Mouse (Mus musculus) midbrain, embryonic 14.5 days (tissue): ENCODE measurements at regions not wholly inside any gene's neighbourhood (a gene's known extent, or its start where the extent isn't known, plus 50 kb on each side); places are given as distances from the start of the nearest gene placed in this dataset.

Experiments
- ATAC-seq: fragments of 200-750 bp; cut with Nextera tagmentation; 2 replicates; pipeline ENCODE4 v1.8.0; 2017; ENCODE audit warnings: moderate number of reproducible peaks, moderate library complexity; ENCODE audit not compliant: low FRiP score, low TSS enrichment
- DNase-seq: peaks from one replicate; pipeline ENCODE4 v3.0.0-alpha.2; 2015
- H3K27ac ChIP-seq: fragments of 300-500 bp; sonication (generic); replicated peaks from 2 replicates; pipeline ENCODE4 v1.5.1; 2014; ENCODE audit warnings: mild to moderate bottlenecking, low read depth, low read length, moderate library complexity
- H3K27me3 ChIP-seq: fragments of 300-500 bp; sonication (generic); 2 replicates; pipeline ENCODE4 v1.6.1; 2014; ENCODE audit warnings: low read length, control low read depth, mixed read lengths; ENCODE audit not compliant: control insufficient read depth, insufficient read depth
- H3K36me3 ChIP-seq: fragments of 300-500 bp; sonication (generic); 2 replicates; pipeline ENCODE4 v1.6.1; 2014; ENCODE audit warnings: low read length, control low read depth; ENCODE audit not compliant: control insufficient read depth, insufficient read depth
- H3K4me1 ChIP-seq: fragments of 300-500 bp; sonication (generic); 2 replicates; pipeline ENCODE4 v1.6.1; 2014; ENCODE audit warnings: mild to moderate bottlenecking, antibody characterized with exemption, low read length, control low read depth; ENCODE audit not compliant: control insufficient read depth, insufficient read depth
- H3K4me2 ChIP-seq: fragments of 300-500 bp; sonication (generic); 2 replicates; pipeline ENCODE4 v1.6.1; 2014; ENCODE audit warnings: mild to moderate bottlenecking, low read length, moderate library complexity
- H3K4me3 ChIP-seq: fragments of 300-500 bp; sonication (generic); replicated peaks from 2 replicates; pipeline ENCODE4 v1.5.1; 2014; ENCODE audit warnings: low read depth, low read length
- H3K9ac ChIP-seq: fragments of 300-500 bp; sonication (generic); replicated peaks from 2 replicates; pipeline ENCODE4 v1.6.1; 2014; ENCODE audit warnings: mild to moderate bottlenecking, low read length, moderate library complexity
- H3K9me3 ChIP-seq: fragments of 300-500 bp; sonication (generic); 2 replicates; pipeline ENCODE4 v1.6.1; 2016; ENCODE audit warnings: low read length, control low read depth, mixed read lengths; ENCODE audit not compliant: control insufficient read depth
- WGBS: fragments of 180-500 bp; shearing (Covaris S2); extraction: QIAGEN DNeasy Blood & Tissue Kit; methylation state at CpG from one replicate; pipeline ENCODE4 v1.1.7; 2014; 5-methylcytosine and 5-hydroxymethylcytosine counted together

GRCm38 (mm10) chr5:119139336-119139735, 531.1 kb upstream of the Tbx3 start:
- no peak for ATAC-seq
- Histone ChIP-seq H3K36me3 (no peaks in the 10 kb centered on the region), H3K4me2 (no peak overlapping the region), H3K9me3 (no peaks in the 10 kb centered on the region), H3K4me3 (no peak overlapping the region), H3K4me1 (no peaks in the 10 kb centered on the region), H3K27me3 (no peaks in the 10 kb centered on the region), H3K9ac (no peak overlapping the region), H3K27ac (no peak overlapping the region)
- no peak for DNase-seq
- WGBS: 16% methylated on average over 7 of the region's 7 CpGs

- no peak for ATAC-seq
These were observed 530.7 kb upstream of the Tbx3 start for GRCm38 (mm10) chr5:119139816-119140215.

GRCm38 (mm10) chr5:119143411-119143810, 527.1 kb upstream of the Tbx3 start:
- Histone ChIP-seq H3K36me3 (no peaks in the 10 kb centered on the region), H3K27me3 (no peaks in the 10 kb centered on the region), H3K9me3 (peaks cover 5% of the 10 kb centered on the region; the same call in 1 of the 2 replicates), H3K4me2 (no peak overlapping the region), H3K4me3 (no peak overlapping the region), H3K4me1 (no peaks in the 10 kb centered on the region), H3K27ac (no peak overlapping the region), H3K9ac (no peak overlapping the region)
- no peak for DNase-seq
- WGBS: 45% methylated on average over 8 of the region's 8 CpGs
- no peak for ATAC-seq

More at GRCm38 (mm10) chr5:119139816-119140215, 530.7 kb upstream of the Tbx3 start:
- Histone ChIP-seq H3K27me3 (no peaks in the 10 kb centered on the region), H3K27ac (no peak overlapping the region), H3K36me3 (no peaks in the 10 kb centered on the region), H3K4me2 (no peak overlapping the region), H3K9ac (no peak overlapping the region), H3K4me1 (no peaks in the 10 kb centered on the region), H3K4me3 (no peak overlapping the region), H3K9me3 (no peaks in the 10 kb centered on the region)
- no peak for DNase-seq
- WGBS: 77% methylated on average over 6 of the region's 6 CpGs

GRCm38 (mm10) chr5:119149389-119150185, 520.9 kb upstream of the Tbx3 start:
- 88% methylated on average over 25 of the region's 25 CpGs for WGBS

GRCm38 (mm10) chr5:119153086-119153485, 517.4 kb upstream of the Tbx3 start:
- DNase-seq (no peak), ATAC-seq (no peak)
- H3K27me3 ChIP-seq: no peaks in the 10 kb centered on the region
- H3K27ac ChIP-seq: no peak overlapping the region
- peaks cover 5% of the 10 kb centered on the region; the same call in 1 of the 2 replicates for H3K9me3 ChIP-seq
- no peak overlapping the region for H3K4me3 ChIP-seq
- H3K36me3 ChIP-seq: no peaks in the 10 kb centered on the region
- H3K9ac ChIP-seq: no peak overlapping the region
- WGBS: 92% methylated on average over 5 of the region's 5 CpGs
- no peak overlapping the region for H3K4me2 ChIP-seq
- no peaks in the 10 kb centered on the region for H3K4me1 ChIP-seq

More at GRCm38 (mm10) chr5:119149389-119150185, 520.9 kb upstream of the Tbx3 start:
- Histone ChIP-seq H3K27me3 (no peaks in the 10 kb centered on the region), H3K4me2 (no peak overlapping the region), H3K36me3 (no peaks in the 10 kb centered on the region), H3K9ac (no peak overlapping the region), H3K4me3 (no peak overlapping the region), H3K4me1 (no peaks in the 10 kb centered on the region), H3K27ac (no peak overlapping the region), H3K9me3 (peaks cover 5% of the 10 kb centered on the region; the same call in 1 of the 2 replicates)
- ATAC-seq (no peak), DNase-seq (no peak)

GRCm38 (mm10) chr5:119156638-119157037, 513.8 kb upstream of the Tbx3 start:
- 91% methylated on average over 6 of the region's 6 CpGs for WGBS
- no peak overlapping the region for H3K9ac ChIP-seq
- no peaks in the 10 kb centered on the region for H3K36me3 ChIP-seq
- H3K27me3 ChIP-seq: no peaks in the 10 kb centered on the region
- no peak overlapping the region for H3K27ac ChIP-seq
- ATAC-seq (no peak), DNase-seq (no peak)
- no peak overlapping the region for H3K4me2 ChIP-seq
- H3K4me1 ChIP-seq: no peaks in the 10 kb centered on the region
- peaks cover 5% of the 10 kb centered on the region; the same call in 1 of the 2 replicates for H3K9me3 ChIP-seq
- H3K4me3 ChIP-seq: no peak overlapping the region

- no peak overlapping the region for H3K9ac ChIP-seq
- peaks cover 5% of the 10 kb centered on the region; the same call in 1 of the 2 replicates for H3K9me3 ChIP-seq
- H3K27me3 ChIP-seq: no peaks in the 10 kb centered on the region
- DNase-seq (no peak), ATAC-seq (no peak)
- H3K4me3 ChIP-seq: no peak overlapping the region
- H3K4me1 ChIP-seq: no peaks in the 10 kb centered on the region
- WGBS: 83% methylated on average over 4 of the region's 4 CpGs
- H3K27ac ChIP-seq: no peak overlapping the region
- no peaks in the 10 kb centered on the region for H3K36me3 ChIP-seq
- H3K4me2 ChIP-seq: no peak overlapping the region
These were observed 512.3 kb upstream of the Tbx3 start for GRCm38 (mm10) chr5:119158171-119158570.

- no peak for ATAC-seq
- H3K9me3 ChIP-seq: no peaks in the 10 kb centered on the region
- H3K4me1 ChIP-seq: no peaks in the 10 kb centered on the region
- H3K36me3 ChIP-seq: no peaks in the 10 kb centered on the region
- no peak overlapping the region for H3K4me3 ChIP-seq
- peak; percentile 24 for DNase-seq
- H3K9ac ChIP-seq: no peak overlapping the region
- no peak overlapping the region for H3K4me2 ChIP-seq
- H3K27me3 ChIP-seq: no peaks in the 10 kb centered on the region
- WGBS: 69% methylated on average over 13 of the region's 13 CpGs
- H3K27ac ChIP-seq: no peak overlapping the region
These were observed 508.3 kb upstream of the Tbx3 start for GRCm38 (mm10) chr5:119162132-119162675.

GRCm38 (mm10) chr5:119167718-119168117, 502.8 kb upstream of the Tbx3 start:
- H3K27me3 ChIP-seq: no peaks in the 10 kb centered on the region
- 68% methylated on average over 17 of the region's 17 CpGs for WGBS
- no peak overlapping the region for H3K4me2 ChIP-seq
- no peak overlapping the region for H3K27ac ChIP-seq
- peak; percentile 77 for DNase-seq
- H3K4me3 ChIP-seq: no peak overlapping the region
- H3K9ac ChIP-seq: no peak overlapping the region
- H3K9me3 ChIP-seq: no peaks in the 10 kb centered on the region
- no peaks in the 10 kb centered on the region for H3K4me1 ChIP-seq
- no peak for ATAC-seq
- H3K36me3 ChIP-seq: no peaks in the 10 kb centered on the region
